Comparison of ENCODE assay signal across 8 mouse cellular contexts in the genomic region with DNA sequence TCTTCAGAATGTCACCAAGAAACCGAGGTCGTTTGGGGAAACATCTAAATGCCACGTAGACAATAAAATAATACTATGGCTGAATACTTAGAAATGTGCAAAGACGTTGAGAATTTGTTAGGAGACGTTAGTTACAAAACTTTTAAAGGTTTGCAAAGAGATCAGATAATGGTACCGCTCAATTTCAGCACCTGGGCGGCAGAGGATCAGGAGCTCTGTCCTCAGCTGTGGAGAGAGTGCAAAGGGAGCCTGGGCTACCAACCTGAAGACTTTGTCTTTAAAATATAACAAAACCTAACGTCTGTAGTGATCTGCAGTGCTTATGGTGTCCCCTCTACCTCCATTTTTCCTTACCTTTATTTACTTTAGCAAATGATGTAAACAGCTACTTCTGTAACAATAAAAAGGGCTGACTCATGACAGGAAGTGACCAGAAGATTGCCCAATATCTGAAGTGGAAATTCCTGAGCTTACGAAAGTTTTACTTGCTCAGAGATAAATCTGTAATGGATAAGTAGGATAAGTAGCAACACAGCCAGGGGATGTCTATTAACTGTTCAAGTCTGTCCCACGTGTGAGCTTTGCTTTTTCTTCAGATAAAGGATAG. TPM values are rescaled to one million over a fixed set of nuclear protein-coding genes. Genes with fewer than 3 reads are reported as not detected.
DNase-seq lines count a peak whose midpoint lies in the region; ATAC-seq lines count a peak whose summit lies in the region.

No protein-coding gene starts in this region.

- H3K4me3 ChIP-seq in forebrain, embryonic 12.5 days (replicated peaks): peak overlapping the region; percentile 50
- peak overlapping the region; percentile 52 for H3K4me3 ChIP-seq in intestine, embryonic 15.5 days (replicated peaks)
- H3K4me3 ChIP-seq in lung, embryonic 16.5 days (ENCODE audit: low read length): peak overlapping the region; percentile 70
- H3K4me3 ChIP-seq in stomach, embryonic 15.5 days (replicated peaks): peak overlapping the region; percentile 61

- no peaks in the 10 kb centered on the region for H3K27me3 ChIP-seq in forebrain, embryonic 12.5 days
- no peaks in the 10 kb centered on the region for H3K27me3 ChIP-seq in intestine, embryonic 15.5 days (replicated peaks)
- H3K27me3 ChIP-seq in lung, embryonic 16.5 days (ENCODE audit: control insufficient read depth, insufficient read depth, low read depth, low read length): no peaks in the 10 kb centered on the region
- H3K27me3 ChIP-seq in stomach, embryonic 15.5 days (replicated peaks): no peaks in the 10 kb centered on the region

- peaks cover 11% of the 10 kb centered on the region for H3K4me1 ChIP-seq in forebrain, embryonic 12.5 days
- no peaks in the 10 kb centered on the region for H3K4me1 ChIP-seq in intestine, embryonic 15.5 days (replicated peaks)
- H3K4me1 ChIP-seq in lung, embryonic 16.5 days (replicated peaks; ENCODE audit: control insufficient read depth, insufficient read depth, low read length): peaks cover 16% of the 10 kb centered on the region
- H3K4me1 ChIP-seq in stomach, embryonic 15.5 days: peaks cover 5% of the 10 kb centered on the region; the same call in 1 of the 2 replicates

- H3K9me3 ChIP-seq in forebrain, embryonic 12.5 days: no peaks in the 10 kb centered on the region
- H3K9me3 ChIP-seq in intestine, embryonic 15.5 days: no peaks in the 10 kb centered on the region
- H3K9me3 ChIP-seq in lung, embryonic 16.5 days (ENCODE audit: control insufficient read depth, low read length): no peaks in the 10 kb centered on the region
- no peaks in the 10 kb centered on the region for H3K9me3 ChIP-seq in stomach, embryonic 15.5 days

- H3K9ac ChIP-seq in forebrain, embryonic 12.5 days: peak overlapping the region; percentile 62
- H3K9ac ChIP-seq in intestine, embryonic 15.5 days: peak overlapping the region; percentile 65
- peak overlapping the region; percentile 73 for H3K9ac ChIP-seq in lung, embryonic 16.5 days (ENCODE audit: low read length)
- H3K9ac ChIP-seq in stomach, embryonic 15.5 days: peak overlapping the region; percentile 36; the same call in 1 of the 2 replicates

- no peaks in the 10 kb centered on the region for H3K36me3 ChIP-seq in forebrain, embryonic 12.5 days (replicated peaks)
- no peaks in the 10 kb centered on the region for H3K36me3 ChIP-seq in intestine, embryonic 15.5 days
- H3K36me3 ChIP-seq in lung, embryonic 16.5 days (ENCODE audit: control insufficient read depth, insufficient read depth, low read length): peaks cover 4% of the 10 kb centered on the region
- H3K36me3 ChIP-seq in stomach, embryonic 15.5 days: no peaks in the 10 kb centered on the region

- ATAC-seq in forebrain, embryonic 12.5 days (ENCODE audit: low FRiP score): no peak
- ATAC-seq in intestine, embryonic 15.5 days: peak; percentile 56
- ATAC-seq in lung, embryonic 16.5 days (ENCODE audit: low read depth): no peak
- no peak for ATAC-seq in stomach, embryonic 15.5 days (ENCODE audit: insufficient read depth, low FRiP score, low read depth)

- WGBS in forebrain, embryonic 12.5 days: 20% methylated on average over 10 of the region's 10 CpGs
- 11% methylated on average over 10 of the region's 10 CpGs for WGBS in intestine, embryonic 15.5 days
- WGBS in lung, embryonic 16.5 days: 9% methylated on average over 10 of the region's 10 CpGs
- 12% methylated on average over 10 of the region's 10 CpGs for WGBS in stomach, embryonic 15.5 days

- H3K4me2 ChIP-seq in forebrain, embryonic 12.5 days: peak overlapping the region; percentile 65
- H3K4me2 ChIP-seq in intestine, embryonic 15.5 days (replicated peaks): peak overlapping the region; percentile 66
- H3K4me2 ChIP-seq in lung, embryonic 16.5 days (ENCODE audit: low read depth, low read length): peak overlapping the region; percentile 74
- H3K4me2 ChIP-seq in stomach, embryonic 15.5 days: peak overlapping the region; percentile 66

- H3K27ac ChIP-seq in forebrain, embryonic 12.5 days: peak overlapping the region; percentile 64; the same call in 1 of the 2 replicates
- H3K27ac ChIP-seq in intestine, embryonic 15.5 days: peak overlapping the region; percentile 87
- H3K27ac ChIP-seq in lung, embryonic 16.5 days (ENCODE audit: low read length): peak overlapping the region; percentile 84
- peak overlapping the region; percentile 88 for H3K27ac ChIP-seq in stomach, embryonic 15.5 days

- peak; percentile 70 for DNase-seq in adrenal gland, adult 2 months
- no peak for DNase-seq in adrenal gland, adult 8-10 months
- peak; percentile 44 for DNase-seq in Muller cell, postnatal 12 days (ENCODE audit: inconsistent ontology term)
- DNase-seq in frontal cortex, postnatal 10 days (ENCODE audit: low spot score in 2 of 2): no peak

RNA-seq across cellular contexts. Expression of gene Ngly1, which starts 5.4 kb away (rescaled TPM):
- total RNA-seq in adrenal gland, adult 2 months (2021): 10 to 100 TPM; 50.6 to 55.0 TPM
- 67.2 and 68.1 TPM in 2 replicates for polyA plus RNA-seq in adrenal gland, adult 2 months (2012; rRNA removed)
- total RNA-seq in adrenal gland, adult 8-10 months (2022): 10 to 100 TPM; 45.5 to 57.0 (median 50.4) TPM
- 26.9 and 29.2 TPM in 2 replicates for polyA plus RNA-seq in forebrain, embryonic 12.5 days (2016; fragmentation: Nextera tagmentation; extraction: Ambion mirVana)
- 34.1 and 36.7 TPM in 2 replicates for polyA plus RNA-seq in intestine, embryonic 15.5 days (2015; fragmentation: Nextera tagmentation; extraction: Ambion mirVana)
- 36.9 and 38.4 TPM in 2 replicates for polyA plus RNA-seq in lung, embryonic 16.5 days (2015; fragmentation: Nextera tagmentation; extraction: Ambion mirVana)
- 38.7 and 40.4 TPM in 2 replicates for polyA plus RNA-seq in stomach, embryonic 15.5 days (2015; fragmentation: Nextera tagmentation; extraction: Ambion mirVana)

RNA-seq across cellular contexts. Expression of gene Oxsm, which starts 5.9 kb away (rescaled TPM):
- total RNA-seq in adrenal gland, adult 2 months (2021): 10 to 100 TPM; 16.8 to 19.9 TPM
- polyA plus RNA-seq in adrenal gland, adult 2 months (2012; rRNA removed): 5.1 and 5.2 TPM in 2 replicates
- 10 to 100 TPM; 20.9 to 26.6 (median 23.5) TPM for total RNA-seq in adrenal gland, adult 8-10 months (2022)
- polyA plus RNA-seq in forebrain, embryonic 12.5 days (2016; fragmentation: Nextera tagmentation; extraction: Ambion mirVana): 1.7 and 2.3 TPM in 2 replicates
- 3.7 TPM in 2 replicates for polyA plus RNA-seq in intestine, embryonic 15.5 days (2015; fragmentation: Nextera tagmentation; extraction: Ambion mirVana)
- 3.3 and 3.7 TPM in 2 replicates for polyA plus RNA-seq in lung, embryonic 16.5 days (2015; fragmentation: Nextera tagmentation; extraction: Ambion mirVana)
- 2.4 and 3.0 TPM in 2 replicates for polyA plus RNA-seq in stomach, embryonic 15.5 days (2015; fragmentation: Nextera tagmentation; extraction: Ambion mirVana)

Comparison
In these comparisons a context has a peak if more than half of its experiments do, and no peak if none do; other contexts are left out.
1. DNase-seq: peak in adrenal gland, adult 2 months (single experiment) and Muller cell, postnatal 12 days (single experiment); none in adrenal gland, adult 8-10 months (single experiment) and frontal cortex, postnatal 10 days (0 of 2).
2. Peak in every context shown above with its lines, with median percentiles within 50 percentile points of each other: H3K27ac ChIP-seq, H3K4me2 ChIP-seq, H3K4me3 ChIP-seq and H3K9ac ChIP-seq.